Mouse (Mus musculus) frontal cortex, adult 2 months (tissue): Measurements from ENCODE around the gene Rps6kl1. TPM values are rescaled to one million over a fixed set of nuclear protein-coding genes. Genes with fewer than 3 reads are reported as not detected.

Source experiments
- DNase-seq, 2 experiments: peaks; one replicate each; pipeline ENCODE4 v3.0.0; 2022; ENCODE audit warnings: low spot score in 1 of 2; ENCODE audit errors: extremely low spot score in 1 of 2
- polyA plus RNA-seq: library from polyadenylated mRNA; depleted of rRNA; stranded (reverse); fragments of >200 nt; gene quantifications from 2 replicates; pipeline ENCODE4 v1.2.3, GENCODE M21; 2012; rRNA removed

Gene Rps6kl1
- polyA plus RNA-seq = 35.6 and 40.1 TPM in 2 replicates

DNA sequence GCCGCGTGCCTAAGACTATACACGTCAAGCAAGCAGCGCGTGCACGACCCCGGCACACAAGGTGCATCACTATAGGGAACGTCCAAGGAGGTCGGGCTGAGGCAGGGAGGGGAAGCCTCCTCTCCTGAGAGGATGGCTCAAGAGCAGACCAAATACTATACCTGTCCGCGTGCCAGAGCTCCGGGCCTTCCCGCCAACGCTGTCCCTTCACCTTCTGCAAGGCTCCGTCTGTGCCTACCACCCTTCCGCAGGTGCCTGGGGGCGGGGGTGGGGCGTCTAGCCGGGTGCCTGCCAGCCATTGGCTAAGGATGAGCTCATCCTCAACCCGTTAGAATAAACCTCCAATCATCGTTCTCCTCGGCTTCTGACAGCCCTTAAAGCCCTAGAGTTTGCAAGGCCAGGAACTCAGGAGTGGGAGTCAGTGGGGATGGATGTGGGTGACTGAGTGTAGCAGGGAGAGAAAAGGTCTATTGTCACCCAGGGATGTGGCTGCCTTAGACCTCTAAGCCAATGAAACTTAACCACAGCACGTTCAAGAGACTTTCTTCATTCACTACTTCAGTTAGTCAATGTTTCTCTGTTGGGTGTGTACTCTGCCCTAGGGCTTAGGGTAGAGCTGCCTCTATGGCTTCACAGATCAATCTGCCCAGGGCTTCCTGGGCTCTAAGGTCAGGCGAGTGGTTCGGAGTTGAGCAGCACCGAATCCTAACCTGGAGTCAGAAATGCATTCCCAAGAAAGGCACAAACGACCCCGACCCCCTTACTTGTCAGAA lies at the start of gene Rps6kl1:
TSS of gene Rps6kl1 (minus strand) at position 263 of the 773 bp plus-strand sequence.
- peak; percentile 77 to 82 for DNase-seq

GRCm38 (mm10) chr12:85199954-85200353 lies 48.9 kb upstream of the Rps6kl1 start:
- DNase-seq = no peak

DNA sequence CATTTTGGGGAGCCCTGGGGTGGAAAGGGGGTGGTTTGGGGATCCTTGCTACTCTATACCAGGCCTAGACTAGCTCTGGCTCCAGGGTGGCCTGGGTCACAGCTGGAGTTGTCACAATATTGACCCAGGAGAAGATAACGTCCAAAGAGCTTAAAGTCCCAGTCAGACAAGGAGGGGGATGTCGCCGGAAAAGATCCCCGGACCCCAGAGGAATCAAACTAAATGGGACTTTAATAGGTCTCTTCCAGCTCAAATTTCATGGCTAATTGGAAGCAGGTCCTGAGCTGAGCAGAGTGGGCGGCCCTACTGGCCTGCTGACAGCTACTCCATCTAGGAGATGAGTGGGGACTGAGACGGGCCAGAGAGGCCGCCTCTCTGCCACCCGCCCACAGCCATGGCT lies 46.9 kb upstream of the Rps6kl1 start:
- no peak for DNase-seq

- DNase-seq = no peak
Measured at GRCm38 (mm10) chr12:85197371-85197770, 46.3 kb upstream of the Rps6kl1 start.

GRCm38 (mm10) chr12:85196191-85196590 lies 45.1 kb upstream of the Rps6kl1 start:
- no peak for DNase-seq

DNA sequence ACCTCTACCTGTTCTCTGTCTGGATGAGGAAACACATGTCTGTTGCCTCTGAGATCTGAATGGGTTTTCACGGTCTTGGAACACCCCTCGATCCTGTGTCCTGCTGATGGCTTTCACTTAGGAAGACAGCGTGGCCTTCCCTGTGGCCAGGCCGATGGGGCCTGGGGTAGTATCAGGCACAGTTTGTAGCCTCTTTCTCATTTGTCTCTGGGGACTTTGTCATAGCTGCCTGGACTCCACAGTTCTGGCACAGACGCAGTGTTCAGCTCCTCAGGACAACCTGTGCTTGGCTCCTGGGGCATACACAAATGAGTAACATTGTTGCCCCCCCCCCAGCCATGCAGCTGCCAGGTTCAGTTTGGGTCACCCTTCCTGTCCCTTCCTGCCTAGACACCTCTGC lies 44.0 kb upstream of the Rps6kl1 start:
- DNase-seq = no peak

DNA sequence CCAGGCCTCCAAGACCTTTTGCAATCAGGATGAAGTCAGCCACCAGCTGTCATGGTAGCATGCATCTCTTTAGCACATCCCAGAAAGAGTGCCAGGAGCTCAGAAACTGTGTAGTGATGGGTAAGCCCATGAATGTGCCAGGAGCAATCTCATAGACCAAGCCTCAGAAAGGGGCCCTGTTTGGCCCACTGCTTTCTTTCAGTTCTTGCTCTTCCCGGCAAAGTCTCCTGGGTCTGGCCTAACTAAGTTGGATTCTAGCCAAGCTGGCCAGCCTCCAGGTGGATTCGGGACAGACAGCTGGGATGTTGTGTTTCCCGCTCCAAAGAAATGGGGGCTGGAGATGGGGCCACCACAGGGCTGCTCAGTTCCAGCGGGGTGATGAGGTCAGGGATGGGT lies 43.6 kb upstream of the Rps6kl1 start:
- DNase-seq = peak in 1 of 2 experiments; percentile 27

- DNase-seq = no peak
Measured at GRCm38 (mm10) chr12:85193923-85194622, 43.0 kb upstream of the Rps6kl1 start.

DNA sequence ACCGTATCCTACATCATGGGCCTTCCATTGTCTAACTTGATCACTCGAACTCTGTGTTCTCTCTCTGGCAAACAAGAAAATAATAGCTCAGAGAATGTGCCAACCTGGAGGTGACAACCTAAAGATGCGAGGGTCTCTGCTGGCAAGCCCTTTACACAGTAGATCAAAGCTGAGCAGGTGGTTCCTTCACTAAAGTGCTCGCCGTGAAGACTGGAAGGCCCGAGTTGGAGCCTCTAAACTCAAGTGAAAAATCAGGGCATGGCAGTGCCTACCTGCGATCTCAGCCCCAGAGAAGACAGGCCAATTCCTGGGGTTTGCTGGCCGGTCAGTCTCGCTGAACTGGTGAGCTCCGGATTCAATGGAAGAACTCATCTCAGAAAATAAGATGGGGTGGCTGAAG lies 42.1 kb upstream of the Rps6kl1 start:
- no peak for DNase-seq

- no peak for DNase-seq
Measured at GRCm38 (mm10) chr12:85192461-85193108, 41.5 kb upstream of the Rps6kl1 start.

DNA sequence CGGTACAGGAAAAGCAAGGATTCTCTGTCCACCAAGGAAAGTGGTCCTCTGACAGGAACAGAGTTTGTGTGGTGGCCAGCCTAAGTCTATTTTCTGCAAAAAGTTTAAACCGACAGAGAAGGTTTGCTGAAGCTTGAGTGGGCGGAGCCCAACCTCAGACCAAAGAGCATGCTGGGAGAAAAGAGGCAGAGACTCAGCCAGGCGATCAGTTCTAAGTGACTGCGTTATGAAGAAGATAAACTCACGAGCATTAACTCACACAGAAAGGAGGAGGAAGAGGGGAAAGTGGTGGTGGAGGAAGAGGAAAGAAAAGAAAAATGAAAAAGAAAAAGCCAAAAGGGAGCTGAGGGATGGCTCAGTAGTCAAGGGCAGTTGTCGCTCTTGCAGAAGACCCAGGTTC lies 39.2 kb upstream of the Rps6kl1 start:
- no peak for DNase-seq

DNA sequence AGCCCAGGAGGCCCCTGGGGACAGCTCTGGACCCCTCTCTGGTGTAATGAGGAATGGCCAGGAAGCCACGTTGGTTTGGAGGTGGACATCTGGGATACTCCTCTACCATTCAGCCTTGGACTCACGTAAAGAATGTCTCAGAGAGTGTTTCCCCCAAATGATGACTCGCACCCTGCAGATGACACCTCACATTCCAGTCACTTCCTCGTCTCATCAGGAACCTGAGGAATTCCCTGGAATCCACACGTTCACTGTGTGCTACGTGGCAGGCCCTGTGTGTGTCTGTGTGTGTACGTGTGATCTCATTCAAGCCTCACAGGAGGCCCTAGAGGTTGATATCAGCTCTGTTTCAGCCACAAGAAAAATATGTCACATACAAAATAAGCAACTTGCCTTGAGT lies 35.3 kb upstream of the Rps6kl1 start:
- no peak for DNase-seq

DNA sequence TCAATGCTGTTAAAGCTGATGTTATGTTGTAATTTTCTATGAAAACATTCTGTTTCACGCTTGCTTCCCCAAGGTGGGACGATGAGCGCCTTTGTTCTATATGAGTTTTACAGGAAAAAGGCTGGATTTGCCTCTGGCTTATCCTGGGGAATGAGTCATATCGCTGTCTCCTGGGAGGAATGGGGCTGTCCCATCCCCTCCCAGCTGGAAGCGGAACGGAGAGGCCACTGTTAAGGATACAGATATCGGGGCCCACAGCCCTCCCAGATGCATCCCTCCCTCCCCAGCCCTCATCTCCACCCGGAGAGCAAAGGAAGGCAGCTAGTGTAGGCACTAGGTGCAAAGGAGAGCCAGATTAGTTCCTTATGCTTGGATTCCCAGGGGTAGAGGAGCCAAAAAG lies 34.7 kb upstream of the Rps6kl1 start:
- no peak for DNase-seq

GRCm38 (mm10) chr12:85184118-85184517 lies 33.1 kb upstream of the Rps6kl1 start:
- DNase-seq = no peak

DNA sequence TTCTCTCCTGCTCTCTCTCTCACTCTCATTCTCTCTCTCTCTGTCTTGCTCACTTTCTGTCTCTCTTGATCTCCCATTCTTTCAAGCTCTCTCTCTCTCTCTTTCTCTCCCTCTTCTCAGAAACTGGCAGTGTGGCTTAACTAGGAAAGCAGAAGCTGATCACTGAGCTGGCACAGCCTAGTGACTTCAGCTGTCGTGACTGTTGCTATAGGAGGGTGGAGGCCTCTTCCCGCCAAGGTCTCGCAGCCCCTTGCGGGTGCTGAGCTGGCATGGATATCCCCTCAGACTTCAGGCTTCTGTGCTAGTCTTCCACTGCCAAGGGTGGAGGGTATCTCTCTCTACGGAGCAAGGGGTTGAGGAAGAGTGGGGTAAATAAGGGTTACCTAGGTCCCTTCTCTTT lies 31.8 kb upstream of the Rps6kl1 start:
- DNase-seq = no peak

DNA sequence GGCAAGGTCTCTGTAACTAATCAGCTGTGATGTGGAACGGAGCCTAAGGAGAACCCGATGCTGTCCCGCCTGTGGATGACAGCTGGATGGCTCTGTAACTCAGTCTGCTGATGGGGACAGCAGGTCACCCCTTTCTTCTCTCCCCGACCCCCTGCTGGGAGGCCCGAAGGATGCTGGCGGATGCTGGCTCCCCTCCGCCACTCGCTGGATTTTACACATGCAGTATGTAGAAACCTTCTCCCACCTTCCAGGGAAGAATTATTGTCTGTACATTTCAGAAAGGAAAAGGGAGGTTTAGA lies 31.2 kb upstream of the Rps6kl1 start:
- no peak for DNase-seq

- no peak for DNase-seq
Measured at GRCm38 (mm10) chr12:85181475-85182344, 30.6 kb upstream of the Rps6kl1 start.

DNA sequence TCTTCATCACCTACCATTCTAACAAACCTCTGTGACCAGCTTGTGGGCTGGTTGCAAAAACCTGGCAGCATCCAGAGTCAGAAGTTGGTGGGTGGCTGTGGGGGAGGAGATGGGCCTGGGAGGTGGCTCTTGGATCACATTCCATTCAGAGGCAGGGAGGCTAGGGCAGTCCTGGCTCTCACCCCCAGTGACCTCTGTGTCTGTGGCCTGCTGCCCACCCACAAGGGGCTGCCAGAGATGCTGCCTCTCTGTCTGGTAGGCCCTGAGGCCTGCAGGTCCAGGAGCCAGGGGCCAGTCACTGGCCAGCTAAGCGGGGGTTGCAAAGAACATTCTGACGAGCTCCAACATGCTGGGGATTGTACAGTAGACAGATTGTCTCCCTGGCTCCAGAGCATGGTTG lies 27.2 kb upstream of the Rps6kl1 start:
- DNase-seq = no peak

- DNase-seq = no peak
Measured at GRCm38 (mm10) chr12:85177740-85178239, 26.7 kb upstream of the Rps6kl1 start, which contains the start of gene Pgf. Gene Pgf, minus strand, starts transcription at chr12:85177790.

GRCm38 (mm10) chr12:85176846-85177523 lies 25.9 kb upstream of the Rps6kl1 start:
- DNase-seq = peak in 1 of 2 experiments; percentile 25
